Mouse (Mus musculus): ENCODE data around the gene Aurkb. TPM values are rescaled to one million over a fixed set of nuclear protein-coding genes. Genes with fewer than 3 reads are reported as not detected.

The Aurkb gene
- total and polyA plus RNA-seq, 3 experiments, result 120 to 170 (median 159) TPM

GRCm38 (mm10) chr11:69078805-69079438 lies 33.5 kb downstream of the Aurkb start:
- no peaks in the 10 kb centered on the region; a peak in 3 of 4 replicates for H3K27me3 ChIP-seq (ENCODE audit: control insufficient read depth in 1 of 2, insufficient read depth in 2 of 2, low read length in 2 of 2)
- DNase-seq (ENCODE audit: low read depth, low spot score), result no peak
- no peak overlapping the region for H3K27ac ChIP-seq (ENCODE audit: control insufficient read depth, low read depth, low read length)
- H3K9ac ChIP-seq (ENCODE audit: control insufficient read depth, low read depth, low read length, poor library complexity, severe bottlenecking), result no peak overlapping the region
- peaks cover 0 to 3% of the 10 kb centered on the region in 2 experiments; a peak in 1 of 4 replicates for H3K36me3 ChIP-seq (ENCODE audit: control insufficient read depth in 1 of 2, insufficient read depth in 2 of 2, low read length in 2 of 2)
- no peaks in the 10 kb centered on the region for H3K79me2 ChIP-seq (ENCODE audit: control insufficient read depth, insufficient read depth, low read length, poor library complexity)
- H3K4me3 ChIP-seq (ENCODE audit: control insufficient read depth in 1 of 2, insufficient read depth in 1 of 2, low read depth in 2 of 2, low read length in 2 of 2), result no peak overlapping the region
- H3K9me3 ChIP-seq (replicated peaks; ENCODE audit: insufficient read depth, low read length), result no peaks in the 10 kb centered on the region
- peaks cover 0 to 12% of the 10 kb centered on the region in 2 experiments; a peak in 3 of 4 replicates for H3K4me1 ChIP-seq (ENCODE audit: control insufficient read depth in 1 of 2, insufficient read depth in 2 of 2, low read length in 2 of 2)
- TF ChIP-seq ZC3H11A (IDR thresholded peaks at IDR 0.05; ENCODE audit: low read depth, low read length) (no peak), SMC3 (IDR thresholded peaks at IDR 0.05; ENCODE audit: low read depth, low read length) (no peak), ZNF384 (IDR thresholded peaks at IDR 0.05; ENCODE audit: low read depth, low read length) (peak; percentile 64)

- DNase-seq (ENCODE audit: low read depth, low spot score), result no peak
- no peaks in the 10 kb centered on the region for H3K79me2 ChIP-seq (ENCODE audit: control insufficient read depth, insufficient read depth, low read length, poor library complexity)
- H3K4me1 ChIP-seq (ENCODE audit: control insufficient read depth in 1 of 2, insufficient read depth in 2 of 2, low read length in 2 of 2), result peaks cover 0 to 12% of the 10 kb centered on the region in 2 experiments; a peak in 3 of 4 replicates
- no peak for TF ChIP-seq POLR2A (IDR thresholded peaks at IDR 0.05; ENCODE audit: control insufficient read depth in 1 of 2, insufficient read depth in 1 of 2, low read depth in 1 of 2, low read length in 2 of 2, poor library complexity in 1 of 2)
- no peak for TF ChIP-seq ETS1 (IDR thresholded peaks at IDR 0.05; ENCODE audit: low read depth, low read length)
- TF ChIP-seq MAX (IDR thresholded peaks at IDR 0.05; ENCODE audit: low read length), result no peak
- no peak for TF ChIP-seq ZKSCAN1 (IDR thresholded peaks at IDR 0.05; ENCODE audit: low read depth, low read length)
- no peak for TF ChIP-seq ZNF384 (IDR thresholded peaks at IDR 0.05; ENCODE audit: low read depth, low read length)
- no peak for TF ChIP-seq MAFK (IDR thresholded peaks at IDR 0.05; ENCODE audit: borderline replicate concordance, low read depth, low read length)
- TF ChIP-seq UBTF (IDR thresholded peaks at IDR 0.05; ENCODE audit: borderline replicate concordance, insufficient read depth, low read depth, low read length), result no peak
- no peak for TF ChIP-seq HCFC1 (IDR thresholded peaks at IDR 0.05; ENCODE audit: low read depth, low read length)
- TF ChIP-seq CHD2 (IDR thresholded peaks at IDR 0.05; ENCODE audit: low read length), result no peak
- no peak for TF ChIP-seq TAL1 (IDR thresholded peaks at IDR 0.05; ENCODE audit: low read length)
- TF ChIP-seq SIN3A (IDR thresholded peaks at IDR 0.05; ENCODE audit: low read length), result no peak
- TF ChIP-seq MEF2A (IDR thresholded peaks at IDR 0.05; ENCODE audit: extremely low read depth, insufficient replicate concordance, low read depth, low read length, poor library complexity, severe bottlenecking), result no peak
- TF ChIP-seq MXI1 (IDR thresholded peaks at IDR 0.05; ENCODE audit: low read depth, low read length), result no peak
- H3K9ac ChIP-seq (ENCODE audit: control insufficient read depth, low read depth, low read length, poor library complexity, severe bottlenecking), result no peak overlapping the region
- no peaks in the 10 kb centered on the region for H3K9me3 ChIP-seq (replicated peaks; ENCODE audit: insufficient read depth, low read length)
- H3K27me3 ChIP-seq (ENCODE audit: control insufficient read depth in 1 of 2, insufficient read depth in 2 of 2, low read length in 2 of 2), result no peaks in the 10 kb centered on the region; a peak in 3 of 4 replicates
- H3K36me3 ChIP-seq (ENCODE audit: control insufficient read depth in 1 of 2, insufficient read depth in 2 of 2, low read length in 2 of 2), result peaks cover 0 to 3% of the 10 kb centered on the region in 2 experiments; a peak in 1 of 4 replicates
- no peak overlapping the region for H3K27ac ChIP-seq (ENCODE audit: control insufficient read depth, low read depth, low read length)
- no peak overlapping the region for H3K4me3 ChIP-seq (ENCODE audit: control insufficient read depth in 1 of 2, insufficient read depth in 1 of 2, low read depth in 2 of 2, low read length in 2 of 2)
Measured at GRCm38 (mm10) chr11:69080102-69080854, 34.8 kb downstream of the Aurkb start.

Measured in MEL (cell line).